Mouse (Mus musculus) granulocyte monocyte progenitor cell, adult 5-6 weeks (primary cell): Measurements from ENCODE around the gene Snx5. TPM values are rescaled to one million over a fixed set of nuclear protein-coding genes. Genes with fewer than 3 reads are reported as not detected.
A peak's percentile ranks its signal among the peaks of the same experiment; 100 is the strongest.

ENCODE experiments used
- ATAC-seq: replicated peaks from 2 replicates; pipeline ENCODE4 v1.8.0; 2016; ENCODE audit warnings: mild to moderate bottlenecking, moderate TSS enrichment, inconsistent platforms; ENCODE audit not compliant: poor library complexity, severe bottlenecking
- total RNA-seq, 2 experiments: library from RNA; stranded (forward) in 1 of 2; stranded (reverse) in 1 of 2; fragments of 200-712, 200-1000 nt in 1 of 2; fragments of >200 nt in 1 of 2; fragmentation: Nextera tagmentation in 1 of 2; gene quantifications; 2 replicates each; pipeline ENCODE4 v1.2.3; 2014 to 2017

The Snx5 gene
- total RNA-seq, 2 experiments from 2014 or later, result 226 to 248 TPM

DNA sequence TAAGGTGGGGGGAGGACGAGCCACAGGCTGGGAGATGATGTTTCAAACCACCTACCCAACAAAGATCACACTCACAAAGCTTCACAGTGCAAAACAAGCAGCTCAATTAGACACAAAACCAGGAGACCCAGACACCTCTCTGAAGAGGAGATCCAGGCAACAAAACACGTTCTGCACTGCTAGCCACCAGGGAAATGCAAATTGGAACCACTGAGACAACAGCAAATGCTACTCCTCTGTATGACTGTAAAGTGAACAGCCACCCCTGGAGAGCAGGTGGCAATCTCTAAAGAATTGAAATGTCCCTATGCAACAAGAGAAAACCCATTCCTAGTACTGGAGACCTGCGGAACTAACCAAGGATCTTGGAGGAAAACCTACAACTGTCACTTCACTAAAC, 37.2 kb downstream of the Snx5 start:
- ATAC-seq, result no peak

DNA sequence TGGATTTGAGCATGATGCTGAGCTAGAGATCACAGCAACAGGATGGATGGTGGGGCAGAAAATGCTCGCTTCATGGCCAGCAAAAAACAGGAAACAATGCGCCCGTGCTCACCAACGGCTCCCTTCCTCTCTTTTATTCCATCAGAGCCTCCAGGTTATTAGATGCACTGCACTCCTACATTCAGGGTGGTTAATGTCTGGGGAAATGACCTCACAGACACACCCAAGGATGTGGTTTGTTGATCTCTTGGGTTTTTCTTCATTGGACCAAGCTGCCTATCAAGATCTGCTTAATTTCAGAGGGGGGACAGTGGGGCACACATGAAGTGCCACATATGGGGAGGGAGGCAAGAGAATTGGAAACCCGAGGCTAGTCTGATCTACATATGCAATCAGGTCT, 39.6 kb downstream of the Snx5 start:
- ATAC-seq, result peak; percentile 93

DNA sequence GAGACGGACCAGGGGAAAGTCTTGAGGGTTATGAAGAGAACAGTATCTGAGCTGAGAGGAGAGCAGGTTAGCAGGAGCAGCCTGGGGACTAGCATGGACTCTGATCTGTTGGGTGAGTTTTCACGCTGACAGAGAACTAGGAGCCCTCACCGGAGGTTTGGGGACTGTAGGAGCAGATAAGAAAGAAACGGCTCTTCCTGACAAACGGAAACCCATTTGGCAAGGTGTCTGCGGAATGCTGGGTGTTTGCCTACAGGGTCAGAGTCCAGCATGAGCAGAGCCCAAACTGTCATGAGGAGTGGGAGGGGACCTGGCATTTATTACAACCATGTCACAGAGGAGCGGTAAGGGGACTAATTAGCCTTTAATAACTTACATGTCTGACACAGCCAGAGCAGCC, 40.2 kb downstream of the Snx5 start:
- peak; percentile 26 for ATAC-seq

DNA sequence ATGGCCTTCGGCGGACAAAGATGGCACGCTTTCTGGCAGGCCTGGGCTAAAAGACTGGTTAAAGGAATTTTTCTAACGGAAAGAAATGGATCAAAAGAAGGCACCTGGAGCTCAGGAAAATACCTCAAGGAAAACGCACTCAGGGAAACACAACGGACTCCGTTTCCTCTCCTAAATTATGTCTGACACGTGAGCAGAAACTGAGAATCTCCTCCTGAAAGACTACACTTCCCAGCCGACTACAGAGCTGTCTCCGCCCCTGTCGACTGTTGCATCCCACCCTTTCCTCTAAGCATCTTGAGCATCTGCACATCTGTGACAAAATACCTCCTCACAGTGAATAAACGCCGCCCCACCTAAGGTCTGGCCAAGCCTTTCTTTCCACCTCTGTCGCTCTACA, 41.1 kb downstream of the Snx5 start:
- no peak for ATAC-seq

DNA sequence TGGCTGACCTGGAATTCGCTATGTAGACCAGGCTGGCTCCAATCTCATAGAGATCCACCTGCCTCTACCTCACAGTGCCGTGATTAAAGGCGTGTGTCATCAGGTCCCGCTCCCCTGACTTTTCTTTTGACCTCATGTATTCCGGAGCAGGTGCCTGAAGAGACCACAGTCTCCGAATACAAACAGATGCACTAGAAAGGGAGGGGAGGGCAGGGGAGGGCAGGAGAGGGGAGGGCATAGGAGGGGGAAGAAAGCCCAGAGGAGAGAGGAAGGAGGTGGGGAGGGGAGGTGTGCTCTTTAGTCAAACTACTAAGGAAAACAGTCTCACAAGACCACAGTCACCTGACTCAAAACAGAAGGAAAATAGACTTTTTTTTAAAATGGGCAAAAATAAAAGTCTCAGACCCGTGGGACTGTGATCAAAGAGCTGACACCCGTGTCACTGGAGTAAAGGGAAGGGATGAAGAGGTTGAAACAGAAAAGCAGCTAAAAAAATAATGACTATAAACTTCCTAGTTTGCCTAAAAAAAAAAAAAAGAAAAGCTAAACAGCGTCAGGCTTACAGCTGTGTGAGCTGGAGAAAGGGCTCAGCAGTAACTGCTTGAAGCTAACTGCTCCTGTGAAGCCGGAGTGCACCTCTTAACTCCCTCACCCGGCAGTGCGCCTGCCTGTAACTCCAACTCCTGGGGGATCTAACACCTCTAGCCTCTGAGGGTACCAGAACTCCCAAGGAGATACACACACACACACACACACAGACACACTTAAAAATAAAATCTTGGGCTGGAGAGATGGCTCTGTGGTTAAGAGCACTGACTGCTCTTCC, 42.0 kb downstream of the Snx5 start:
- no peak; the same call in 1 of the 2 replicates for ATAC-seq

DNA sequence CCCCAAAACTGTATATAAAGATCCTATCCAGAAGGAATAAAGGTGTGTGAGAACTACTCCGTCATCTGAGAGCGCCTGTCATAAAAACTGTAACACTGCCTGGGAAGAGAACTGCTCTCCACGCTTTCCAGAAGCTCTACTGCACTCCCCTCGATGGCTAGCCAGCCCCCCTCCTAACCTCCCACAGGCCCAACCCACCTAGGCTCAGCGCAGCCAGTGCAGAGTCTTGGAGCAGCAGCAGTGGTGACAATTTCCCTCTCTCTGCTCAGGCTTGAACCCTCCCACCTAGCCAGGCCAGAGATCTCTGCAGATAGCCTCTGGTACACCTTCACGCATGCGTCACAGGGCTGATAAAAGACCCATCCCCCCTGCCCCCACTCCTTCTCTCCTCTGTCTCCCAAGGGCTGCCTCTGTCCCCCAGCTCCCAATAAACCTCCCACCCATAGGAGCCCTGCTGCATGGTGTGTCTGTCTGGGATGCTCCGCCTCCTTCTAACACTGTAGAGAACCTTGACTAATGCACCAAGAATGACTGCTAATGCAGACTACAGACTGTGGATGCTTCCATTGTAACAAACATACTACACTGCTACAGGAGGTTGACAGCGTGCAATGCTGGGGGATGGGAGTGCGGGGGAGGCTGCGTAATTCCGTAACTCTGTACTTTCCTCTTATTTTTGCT, 43.7 kb downstream of the Snx5 start:
- ATAC-seq, result no peak

DNA sequence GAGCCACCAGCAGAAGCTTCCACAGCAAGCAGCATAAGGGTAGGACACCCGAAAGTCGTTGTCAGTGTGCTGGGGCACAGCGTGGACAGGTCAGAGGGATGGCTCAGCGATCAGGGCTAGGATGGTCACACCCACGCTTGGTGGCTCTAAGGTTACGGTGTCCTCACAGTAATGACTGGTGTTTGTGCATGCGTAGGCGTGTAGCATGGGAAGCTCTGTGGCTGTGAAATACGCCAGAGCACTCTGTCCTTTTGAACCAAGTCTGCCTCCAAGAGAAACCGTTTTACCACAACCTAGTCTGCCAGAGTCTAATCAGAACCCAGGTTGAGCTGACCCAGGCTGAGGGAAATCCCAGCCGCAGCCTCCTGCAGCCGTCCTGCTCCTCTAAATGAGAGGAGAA, 46.4 kb downstream of the Snx5 start:
- ATAC-seq, result peak; percentile 28; the same call in 1 of the 2 replicates

DNA sequence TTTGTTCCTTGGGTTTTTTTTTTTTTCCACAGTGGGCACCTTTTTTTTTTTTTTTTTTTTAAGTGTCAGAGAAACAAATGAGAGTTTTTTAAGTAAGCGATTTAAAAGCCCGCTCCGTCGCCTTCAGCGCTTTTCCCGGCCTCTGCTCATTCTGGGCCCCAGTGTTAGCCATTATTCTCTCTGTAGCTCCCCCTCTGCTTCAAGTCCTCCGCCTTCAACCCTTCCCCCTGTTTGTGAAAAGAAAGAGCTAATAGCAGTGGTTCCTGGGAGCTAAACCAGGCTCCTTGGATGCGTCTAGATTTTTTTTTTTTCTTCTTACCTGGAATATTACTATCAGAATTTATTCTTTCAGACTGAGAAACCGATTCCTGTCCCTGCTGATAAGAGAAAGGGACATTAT, 55.1 kb downstream of the Snx5 start:
- no peak for ATAC-seq

DNA sequence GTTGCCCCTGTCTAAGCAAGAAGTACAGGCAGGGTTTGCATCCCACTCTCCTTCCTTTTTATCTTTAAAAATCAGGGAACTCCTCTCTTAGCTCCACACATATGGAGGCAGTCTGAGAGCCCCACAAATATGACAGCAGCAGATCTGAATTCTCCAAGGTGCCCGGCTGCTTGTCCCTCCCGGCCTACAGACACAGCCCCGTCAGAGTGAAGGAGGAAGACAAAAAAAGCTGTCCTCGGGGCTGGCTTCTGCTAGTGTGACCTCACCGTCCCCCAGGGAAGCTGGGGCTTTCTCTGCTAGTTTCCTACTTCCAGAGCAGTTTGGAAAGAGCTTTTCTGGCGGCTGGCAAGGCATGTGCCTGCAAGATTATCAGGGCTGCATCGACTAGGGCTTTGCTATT, 55.5 kb downstream of the Snx5 start:
- peak; percentile 26 for ATAC-seq

DNA sequence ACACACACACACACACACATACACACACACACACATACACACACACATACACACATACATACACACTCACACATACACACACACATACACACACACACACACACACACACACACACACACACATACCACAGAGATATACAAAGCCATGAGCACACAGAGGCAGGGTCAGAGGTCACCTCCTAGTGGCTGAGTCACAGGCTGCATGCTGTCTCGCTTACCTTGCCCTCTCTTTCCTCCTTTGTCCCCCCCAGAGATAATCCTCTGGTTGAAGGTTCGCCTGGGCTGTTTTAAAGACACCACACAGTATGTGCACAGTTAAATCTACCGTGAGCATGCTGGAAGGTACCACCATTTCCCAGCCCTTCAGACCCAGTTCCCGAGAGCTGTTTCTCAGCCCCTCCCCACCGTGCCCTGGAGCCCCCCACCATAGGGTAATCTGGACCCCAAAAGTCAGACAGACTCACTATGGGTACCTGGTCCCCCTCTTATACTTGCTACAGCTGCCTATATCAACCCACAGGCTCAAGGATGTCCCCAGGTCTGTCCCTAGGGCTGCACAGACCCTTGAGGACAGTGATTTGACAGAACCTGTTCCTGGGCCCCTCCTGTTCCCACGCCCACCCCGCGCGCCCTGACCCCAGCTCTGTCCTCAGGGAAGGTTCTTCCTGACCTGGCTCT, 56.1 kb downstream of the Snx5 start:
- no peak; the same call in 1 of the 2 replicates for ATAC-seq

DNA sequence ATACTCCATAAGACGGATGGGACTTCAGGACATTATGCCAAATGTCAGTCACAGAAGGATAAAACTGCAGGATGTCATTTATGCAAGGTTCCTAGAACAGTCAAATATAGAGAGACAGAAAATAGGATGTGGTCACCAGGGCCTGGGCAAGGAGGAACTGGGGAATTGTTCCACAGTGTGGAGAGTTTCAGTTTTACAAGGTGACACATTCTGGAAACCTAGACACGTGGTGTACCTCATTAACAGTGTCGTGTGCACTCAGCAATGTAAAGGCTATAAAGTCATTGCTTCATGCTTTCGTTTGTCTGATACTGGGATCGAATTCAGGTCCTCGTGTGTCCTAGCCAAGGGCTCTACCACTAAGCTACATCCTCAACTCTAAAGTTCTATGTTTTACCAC, 56.9 kb downstream of the Snx5 start:
- peak; percentile 89 for ATAC-seq

DNA sequence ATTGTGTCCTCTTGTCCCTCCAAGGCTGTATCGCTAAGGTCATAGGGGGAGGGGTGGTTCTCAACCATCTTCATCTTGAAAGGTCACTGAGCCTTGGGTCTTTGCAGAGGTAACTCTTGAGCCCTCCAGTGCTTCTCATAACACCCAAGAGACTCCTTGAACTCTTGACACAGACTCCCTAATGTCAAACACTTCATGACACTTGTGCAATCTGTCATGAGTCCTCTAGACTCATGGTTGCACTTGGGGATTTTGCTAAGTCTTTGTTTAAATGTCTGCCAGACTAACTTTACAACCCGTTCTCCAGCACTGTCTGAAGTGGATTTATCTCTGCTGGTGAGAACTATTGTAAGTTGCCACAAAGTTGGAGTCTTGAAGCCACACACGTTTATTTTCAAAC, 61.3 kb downstream of the Snx5 start:
- no peak for ATAC-seq

DNA sequence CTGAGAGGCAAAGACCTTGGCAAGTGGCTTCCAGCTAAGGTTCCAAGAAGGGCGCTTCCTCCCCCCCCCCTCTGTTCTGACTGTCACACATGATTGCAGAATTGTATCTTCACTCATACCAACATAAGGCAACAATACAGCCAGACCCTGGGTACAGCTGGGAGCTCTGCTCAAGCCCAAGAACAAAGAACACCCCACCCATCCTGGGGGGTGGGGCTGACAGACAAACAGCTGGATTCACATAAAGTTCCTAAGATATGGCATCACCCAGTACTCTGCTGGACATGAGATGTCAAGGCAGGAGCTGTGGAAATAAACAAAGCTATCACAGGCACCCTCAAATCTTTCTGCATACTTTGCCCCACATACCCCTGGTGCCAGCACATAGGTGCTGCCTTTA, 63.3 kb downstream of the Snx5 start:
- ATAC-seq, result no peak

DNA sequence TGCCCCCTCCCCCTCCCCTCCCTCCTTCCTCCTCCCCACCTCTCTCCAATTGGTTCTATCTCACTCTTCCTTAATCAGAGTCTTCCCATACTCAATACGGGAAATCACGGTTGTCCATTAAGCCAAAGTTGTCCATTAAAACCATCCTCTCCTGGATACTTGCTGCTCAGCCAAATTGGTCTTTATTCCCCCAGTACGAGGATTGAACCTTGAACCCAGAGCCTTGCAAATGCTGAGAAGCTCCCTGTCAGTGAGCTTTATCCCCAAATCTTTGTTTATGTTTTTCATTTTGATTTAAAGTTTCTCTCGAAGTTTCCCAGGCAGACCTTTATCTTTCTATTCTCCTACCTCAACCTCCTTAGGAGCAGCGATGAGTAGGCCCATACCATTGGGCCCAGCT, 67.7 kb downstream of the Snx5 start:
- ATAC-seq, result no peak

DNA sequence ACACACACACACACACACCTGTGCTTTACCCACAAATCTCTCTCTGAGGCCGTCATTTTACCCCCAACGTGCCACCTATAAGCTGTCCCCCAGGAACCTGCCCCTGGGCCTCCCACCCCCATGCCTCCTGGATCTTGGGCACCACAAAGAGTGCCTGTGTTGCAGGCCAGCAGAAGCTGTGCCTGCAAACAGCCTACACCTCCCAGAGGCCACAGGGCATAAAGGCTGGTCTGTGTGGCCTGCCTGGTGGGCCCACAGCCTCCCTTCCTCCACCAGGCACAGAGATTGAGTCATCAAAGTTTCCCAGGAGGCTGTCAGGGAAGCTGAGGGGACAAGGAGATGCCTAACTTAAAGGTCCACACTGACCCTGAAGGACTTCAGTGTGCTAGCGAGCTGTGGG, 68.1 kb downstream of the Snx5 start:
- ATAC-seq, result no peak

DNA sequence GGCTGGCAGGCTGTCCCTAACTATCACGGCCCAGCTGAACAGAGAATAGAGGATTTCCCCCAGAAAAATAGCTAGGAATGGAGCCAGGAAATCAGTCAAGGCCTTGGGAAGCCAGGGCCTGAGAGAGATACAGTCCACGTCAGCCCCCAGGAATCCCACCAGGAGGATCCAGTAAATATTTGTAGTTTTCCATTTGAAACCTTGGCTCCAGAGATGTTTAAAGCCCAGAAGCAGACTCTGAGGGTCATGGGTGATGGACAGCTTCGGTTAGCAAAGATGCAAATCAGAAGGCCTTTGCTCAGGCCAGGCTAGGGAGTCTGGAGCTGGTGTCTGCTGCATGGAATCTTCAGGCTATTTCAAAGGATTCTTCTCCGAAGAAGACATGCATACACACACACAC, 68.6 kb downstream of the Snx5 start:
- ATAC-seq, result no peak

Other genes with a start within 250 kb of the Snx5 start
- gene Banf2, start 237.8 kb downstream of the Snx5 start, total RNA-seq (2014; fragmentation: Nextera tagmentation), result not detected in 2 replicates
- not detected in 2 replicates for gene Banf2, start 237.8 kb downstream of the Snx5 start, total RNA-seq (2017)
- gene Mgme1, start 243 bp downstream of the Snx5 start, total RNA-seq (2014; fragmentation: Nextera tagmentation), result 19.6 and 23.4 TPM in 2 replicates
- gene Mgme1, start 243 bp downstream of the Snx5 start, total RNA-seq (2017), result 25.4 and 29.9 TPM in 2 replicates
- not detected in 2 replicates for gene Ovol2, start 61.2 kb upstream of the Snx5 start, total RNA-seq (2014; fragmentation: Nextera tagmentation)
- gene Ovol2, start 61.2 kb upstream of the Snx5 start, total RNA-seq (2017), result not detected in 2 replicates
- gene Kat14, start 98.1 kb upstream of the Snx5 start, total RNA-seq (2014; fragmentation: Nextera tagmentation), result 62.8 and 84.3 TPM in 2 replicates
- gene Kat14, start 98.1 kb upstream of the Snx5 start, total RNA-seq (2017), result 37.3 and 37.9 TPM in 2 replicates
- gene Pet117, start 98.1 kb upstream of the Snx5 start, total RNA-seq (2014; fragmentation: Nextera tagmentation), result not detected in 2 replicates
- not detected in 2 replicates for gene Pet117, start 98.1 kb upstream of the Snx5 start, total RNA-seq (2017)